Mouse (Mus musculus): ENCODE results near the gene Slc25a10.

DNA sequence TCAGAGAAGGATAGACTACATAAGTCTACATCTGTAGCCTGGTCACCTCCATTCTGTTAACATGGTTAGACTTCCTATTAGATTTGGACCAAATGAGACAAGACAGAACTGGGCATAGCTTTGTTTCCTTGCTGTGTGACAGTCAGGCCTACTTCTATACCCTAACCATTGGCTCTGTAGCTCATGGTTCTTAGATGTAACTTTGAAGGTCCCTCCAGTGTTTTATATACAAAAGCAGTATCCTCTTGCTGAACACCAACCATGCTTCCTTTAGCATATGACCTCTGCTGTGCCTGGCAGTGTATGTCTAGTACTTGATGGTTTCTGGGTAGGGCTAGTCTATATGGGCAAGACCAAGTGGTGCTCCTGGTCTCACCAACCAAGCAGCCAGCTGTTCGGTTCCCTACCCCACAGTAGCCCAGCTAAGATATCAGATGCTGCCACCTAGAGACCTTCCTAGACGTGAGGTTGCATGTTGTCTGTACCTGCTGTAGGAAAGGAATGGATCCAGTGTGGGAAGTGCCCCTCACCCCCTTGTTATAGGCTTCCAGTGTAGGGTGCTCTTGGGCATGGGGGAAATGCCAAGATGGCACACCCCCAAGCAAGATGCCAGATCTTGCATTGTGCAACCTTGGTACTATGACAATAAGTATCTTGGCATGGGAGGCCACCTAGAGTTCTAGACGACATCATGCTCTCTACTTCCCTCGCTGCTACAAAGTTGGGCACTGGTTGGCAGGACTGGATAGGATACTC lies 1.2 kb upstream of the Slc25a10 start:
- TF ChIP-seq POLR2A (IDR thresholded peaks at IDR 0.05; ENCODE audit: borderline replicate concordance, extremely low read depth, low read depth, low read length) (no peak), CTCF (IDR thresholded peaks at IDR 0.05; ENCODE audit: insufficient read depth, low read length) (no peak)

All from lung, adult 2 months (tissue).